Comparison of ENCODE assay signal across 22 mouse cellular contexts in the genomic region with DNA sequence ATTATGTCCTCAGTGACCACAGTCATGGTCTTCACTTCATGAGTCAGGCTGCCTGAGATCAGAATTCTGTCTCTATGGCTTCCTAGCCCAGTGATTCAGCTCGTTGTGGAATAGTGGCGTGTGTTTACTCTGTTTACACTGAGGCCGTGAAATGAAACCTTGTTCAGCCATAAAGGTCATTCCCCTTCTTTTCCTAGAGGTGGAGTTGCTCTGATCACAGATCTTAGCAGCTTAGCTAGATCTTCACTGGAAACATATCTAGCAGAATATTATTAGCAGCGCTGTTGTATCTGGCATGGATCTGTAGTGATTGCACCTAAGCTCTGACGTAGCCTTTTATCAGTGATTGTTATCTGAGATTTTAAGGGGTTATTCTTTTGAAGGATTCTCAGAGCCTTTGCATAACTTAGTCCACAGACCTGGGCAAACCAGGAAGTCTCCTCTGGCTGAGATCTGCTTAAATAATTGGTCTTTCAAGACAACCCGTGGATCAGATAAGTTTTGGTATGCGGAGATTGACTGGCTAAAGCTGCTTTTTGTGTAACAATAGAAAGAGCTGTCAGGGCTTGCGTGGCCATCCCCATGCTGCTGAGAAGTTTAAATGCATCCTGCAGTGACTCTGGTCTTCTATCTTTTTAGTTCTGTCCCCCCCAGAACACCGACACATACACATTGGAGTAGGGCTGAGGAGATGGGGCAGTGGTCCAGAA. TPM values are rescaled to one million over a fixed set of nuclear protein-coding genes. Genes with fewer than 3 reads are reported as not detected.
DNase-seq lines count a peak whose midpoint lies in the region; ATAC-seq lines count a peak whose summit lies in the region.
"Had no signal": no experiment of that assay in that cellular context is flagged by ENCODE, and none has a peak within 500 bp of the region (broad histone marks: within the 10 kb centered on the region; RNA-seq: fewer than 3 reads in every experiment).

No protein-coding gene starts in this region.

- 45% methylated on average over 9 of the region's 9 CpGs for WGBS in midbrain, embryonic 12.5 days
- 42% methylated on average over 9 of the region's 9 CpGs for WGBS in midbrain, embryonic 15.5 days
- WGBS in intestine, embryonic 16.5 days: 43% methylated on average over 9 of the region's 9 CpGs
- WGBS in heart, embryonic 11.5 days (ENCODE audit: insufficient replicate concordance): 54% methylated on average over 9 of the region's 9 CpGs
- WGBS in hindbrain, embryonic 10.5 days: 57% methylated on average over 9 of the region's 9 CpGs
- WGBS in midbrain, embryonic 16.5 days: 45% methylated on average over 9 of the region's 9 CpGs

- H3K4me1 ChIP-seq in midbrain, embryonic 12.5 days: peaks cover 5% of the 10 kb centered on the region; the same call in 1 of the 2 replicates
- no peaks in the 10 kb centered on the region for H3K4me1 ChIP-seq in midbrain, embryonic 15.5 days
- H3K4me1 ChIP-seq in intestine, embryonic 16.5 days (ENCODE audit: control insufficient read depth, insufficient read depth, low read length): 0 out of 2 replicates have a peak, but pooled peaks cover 4% of the 10 kb centered on the region
- no peaks in the 10 kb centered on the region for H3K4me1 ChIP-seq in heart, embryonic 11.5 days (ENCODE audit: control insufficient read depth, insufficient read depth, low read length)
- H3K4me1 ChIP-seq in hindbrain, embryonic 10.5 days (replicated peaks): 0 out of 2 replicates have a peak, but pooled peaks cover 4% of the 10 kb centered on the region
- no peaks in the 10 kb centered on the region for H3K4me1 ChIP-seq in midbrain, embryonic 16.5 days (ENCODE audit: control insufficient read depth, insufficient read depth, low read length)
- H3K4me1 ChIP-seq: forebrain, embryonic 15.5 days; neural tube, embryonic 12.5 days had no signal

- DNase-seq in adrenal gland, adult (ENCODE audit: inconsistent age in 2 of 2, low spot score in 1 of 2): peak; percentile 40 to 77
- no peak for DNase-seq in adrenal gland, postnatal 25 days
- DNase-seq in hindbrain, embryonic 10.5 days (ENCODE audit: low spot score): no peak
- DNase-seq: cerebellum, postnatal 25 days; embryo, embryonic 11 days; gastrocnemius, postnatal 36 days; heart, postnatal 10 days; kidney, adult 18-20 months; kidney, postnatal 14 days; layer of hippocampus, postnatal 36 days; right cerebral cortex, adult 18-20 months; thymus, adult 18-20 months had no signal

- no peaks in the 10 kb centered on the region for H3K27me3 ChIP-seq in midbrain, embryonic 12.5 days
- no peaks in the 10 kb centered on the region for H3K27me3 ChIP-seq in midbrain, embryonic 15.5 days (replicated peaks)
- H3K27me3 ChIP-seq in intestine, embryonic 16.5 days (replicated peaks; ENCODE audit: control insufficient read depth, insufficient read depth, low read length): no peaks in the 10 kb centered on the region
- no peaks in the 10 kb centered on the region for H3K27me3 ChIP-seq in heart, embryonic 11.5 days (ENCODE audit: control insufficient read depth, insufficient read depth, low read length)
- no peaks in the 10 kb centered on the region for H3K27me3 ChIP-seq in hindbrain, embryonic 10.5 days (ENCODE audit: insufficient read depth, poor library complexity, severe bottlenecking)
- H3K27me3 ChIP-seq in midbrain, embryonic 16.5 days (ENCODE audit: control insufficient read depth, insufficient read depth, low read depth, low read length): no peaks in the 10 kb centered on the region
- H3K27me3 ChIP-seq: forebrain, embryonic 15.5 days; neural tube, embryonic 12.5 days had no signal

- H3K9ac ChIP-seq in midbrain, embryonic 12.5 days (replicated peaks): no peak overlapping the region
- H3K9ac ChIP-seq in midbrain, embryonic 15.5 days: no peak overlapping the region
- H3K9ac ChIP-seq in intestine, embryonic 16.5 days (ENCODE audit: low read depth, low read length): peak overlapping the region; percentile 14; the same call in 1 of the 2 replicates
- no peak overlapping the region for H3K9ac ChIP-seq in heart, embryonic 11.5 days (ENCODE audit: low read depth, low read length)
- H3K9ac ChIP-seq in midbrain, embryonic 16.5 days (ENCODE audit: low read depth, low read length): no peak overlapping the region
- H3K9ac ChIP-seq: forebrain, embryonic 15.5 days; hindbrain, embryonic 14.5 days; neural tube, embryonic 12.5 days had no signal

- no peak overlapping the region for H3K4me2 ChIP-seq in midbrain, embryonic 12.5 days (replicated peaks)
- H3K4me2 ChIP-seq in midbrain, embryonic 15.5 days: no peak overlapping the region
- H3K4me2 ChIP-seq in intestine, embryonic 16.5 days (ENCODE audit: low read depth, low read length): peak overlapping the region; percentile 17; the same call in 1 of the 2 replicates
- no peak overlapping the region for H3K4me2 ChIP-seq in heart, embryonic 11.5 days
- no peak overlapping the region for H3K4me2 ChIP-seq in midbrain, embryonic 16.5 days (ENCODE audit: low read length)
- H3K4me2 ChIP-seq: forebrain, embryonic 15.5 days; hindbrain, embryonic 14.5 days; neural tube, embryonic 12.5 days had no signal

- no peaks in the 10 kb centered on the region for H3K36me3 ChIP-seq in midbrain, embryonic 12.5 days
- H3K36me3 ChIP-seq in midbrain, embryonic 15.5 days (replicated peaks): no peaks in the 10 kb centered on the region
- no peaks in the 10 kb centered on the region for H3K36me3 ChIP-seq in intestine, embryonic 16.5 days (ENCODE audit: control insufficient read depth, insufficient read depth, low read length)
- H3K36me3 ChIP-seq in heart, embryonic 11.5 days (ENCODE audit: control insufficient read depth, insufficient read depth, low read length): no peaks in the 10 kb centered on the region
- no peaks in the 10 kb centered on the region for H3K36me3 ChIP-seq in hindbrain, embryonic 10.5 days
- no peaks in the 10 kb centered on the region for H3K36me3 ChIP-seq in midbrain, embryonic 16.5 days (ENCODE audit: control insufficient read depth, insufficient read depth, low read length)
- H3K36me3 ChIP-seq: forebrain, embryonic 15.5 days; neural tube, embryonic 12.5 days had no signal

- no peak overlapping the region for H3K27ac ChIP-seq in midbrain, embryonic 12.5 days (replicated peaks)
- no peak overlapping the region for H3K27ac ChIP-seq in midbrain, embryonic 15.5 days
- peak overlapping the region; percentile 88 for H3K27ac ChIP-seq in intestine, embryonic 16.5 days (ENCODE audit: low read length)
- no peak overlapping the region for H3K27ac ChIP-seq in heart, embryonic 11.5 days (ENCODE audit: low read depth, low read length)
- H3K27ac ChIP-seq in hindbrain, embryonic 10.5 days: no peak overlapping the region
- no peak overlapping the region for H3K27ac ChIP-seq in midbrain, embryonic 16.5 days (ENCODE audit: low read length)
- H3K27ac ChIP-seq: forebrain, embryonic 15.5 days; hindbrain, embryonic 14.5 days; layer of hippocampus, adult 2 months; neural tube, embryonic 12.5 days had no signal

- ATAC-seq in midbrain, embryonic 12.5 days (ENCODE audit: low FRiP score, low read depth): 0 out of 2 replicates have a peak, but pooled peaks have one; percentile 44
- no peak for ATAC-seq in midbrain, embryonic 15.5 days (replicated peaks)
- ATAC-seq in intestine, embryonic 16.5 days: peak; percentile 78
- ATAC-seq in heart, embryonic 11.5 days (replicated peaks; ENCODE audit: insufficient number of reproducible peaks, low FRiP score, low TSS enrichment): no peak
- ATAC-seq in midbrain, embryonic 16.5 days: no peak
- ATAC-seq: activated CD4-positive, CD25-positive, alpha-beta regulatory T cell, adult 4 months; forebrain, embryonic 15.5 days had no signal

- H3K9me3 ChIP-seq in midbrain, embryonic 12.5 days: no peaks in the 10 kb centered on the region
- no peaks in the 10 kb centered on the region for H3K9me3 ChIP-seq in midbrain, embryonic 15.5 days
- no peaks in the 10 kb centered on the region for H3K9me3 ChIP-seq in intestine, embryonic 16.5 days (ENCODE audit: control insufficient read depth, low read length)
- H3K9me3 ChIP-seq in heart, embryonic 11.5 days (replicated peaks; ENCODE audit: control insufficient read depth, low read length): no peaks in the 10 kb centered on the region
- no peaks in the 10 kb centered on the region for H3K9me3 ChIP-seq in hindbrain, embryonic 10.5 days
- H3K9me3 ChIP-seq in midbrain, embryonic 16.5 days (replicated peaks; ENCODE audit: control insufficient read depth, low read length, poor library complexity, severe bottlenecking): no peaks in the 10 kb centered on the region
- H3K9me3 ChIP-seq: forebrain, embryonic 15.5 days; neural tube, embryonic 12.5 days had no signal

- no peak overlapping the region for H3K4me3 ChIP-seq in midbrain, embryonic 12.5 days
- H3K4me3 ChIP-seq in midbrain, embryonic 15.5 days: no peak overlapping the region
- H3K4me3 ChIP-seq in intestine, embryonic 16.5 days (ENCODE audit: low read length): no peak overlapping the region
- H3K4me3 ChIP-seq in heart, embryonic 11.5 days (ENCODE audit: low read depth, low read length): no peak overlapping the region
- no peak overlapping the region for H3K4me3 ChIP-seq in hindbrain, embryonic 10.5 days
- no peak overlapping the region for H3K4me3 ChIP-seq in midbrain, embryonic 16.5 days (ENCODE audit: low read depth, low read length)
- H3K4me3 ChIP-seq: forebrain, embryonic 15.5 days; layer of hippocampus, adult 2 months; neural tube, embryonic 12.5 days had no signal

RNA-seq across cellular contexts. Expression of gene Atp1b1, which starts 23.6 kb away (rescaled TPM):
- 64.2 and 66.9 TPM in 2 replicates for total RNA-seq in adrenal gland, postnatal 25 days (2021)
- polyA plus RNA-seq in midbrain, embryonic 12.5 days (2016; fragmentation: Nextera tagmentation; extraction: Ambion mirVana): 45.5 and 50.5 TPM in 2 replicates
- polyA plus RNA-seq in midbrain, embryonic 15.5 days (2015; fragmentation: Nextera tagmentation; extraction: Ambion mirVana): 210 and 216 TPM in 2 replicates
- 184 and 199 TPM in 2 replicates for polyA plus RNA-seq in intestine, embryonic 16.5 days (2015; fragmentation: Nextera tagmentation; extraction: Ambion mirVana)
- polyA plus RNA-seq in heart, embryonic 11.5 days (2014; fragmentation: Nextera tagmentation; extraction: Ambion mirVana): 235 and 350 TPM in 2 replicates
- polyA plus RNA-seq in hindbrain, embryonic 10.5 days (2016; fragmentation: Nextera tagmentation; extraction: Ambion mirVana): 19.0 and 25.9 TPM in 2 replicates
- polyA plus RNA-seq in midbrain, embryonic 16.5 days (2015; fragmentation: Nextera tagmentation; extraction: Ambion mirVana): 238 and 311 TPM in 2 replicates

Comparison
In these comparisons a context has a peak if more than half of its experiments do, and no peak if none do; other contexts are left out.
1. DNase-seq: peak in adrenal gland, adult (2 of 2); none in adrenal gland, postnatal 25 days (single experiment) and hindbrain, embryonic 10.5 days (single experiment).
2. ATAC-seq: peak in midbrain, embryonic 12.5 days (single experiment) and intestine, embryonic 16.5 days (single experiment); none in midbrain, embryonic 15.5 days (single experiment), heart, embryonic 11.5 days (single experiment) and midbrain, embryonic 16.5 days (single experiment).